Mouse (Mus musculus): ENCODE results near the gene Ctdnep1.

DNA sequence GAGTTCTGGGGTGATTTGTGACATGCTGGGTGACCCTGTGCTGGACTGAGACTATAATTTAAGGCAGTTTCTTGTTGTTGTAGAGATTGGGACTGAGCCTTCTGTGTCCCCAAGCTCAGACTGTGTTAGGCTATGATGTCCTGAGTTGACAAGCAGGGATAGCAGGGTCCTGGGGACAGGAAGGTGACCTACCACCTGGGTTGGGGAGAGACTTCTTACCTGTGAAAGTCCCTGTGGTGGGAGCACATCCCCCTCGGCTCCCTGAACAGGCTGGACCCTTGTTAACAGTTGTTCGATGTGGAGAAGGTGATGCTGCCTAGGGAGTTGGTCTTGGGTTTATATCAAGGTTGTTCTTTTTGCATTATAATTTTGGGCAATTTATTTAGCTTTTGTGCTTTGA, 21.5 kb downstream of the Ctdnep1 start:
- TF ChIP-seq POLR2A (IDR thresholded peaks at IDR 0.05; ENCODE audit: control insufficient read depth, extremely low read depth, insufficient read depth, low read length, poor library complexity) (no peak), CTCF (IDR thresholded peaks at IDR 0.05; ENCODE audit: borderline replicate concordance, control insufficient read depth, extremely low read depth, insufficient read depth, low read length, poor library complexity) (no peak)
